Mouse (Mus musculus) olfactory bulb, adult 2 months (tissue): ENCODE results near the gene Plod2.

Experiments used
- CTCF ChIP-seq: fragments of 200-500 bp; IDR thresholded peaks from 2 replicates; pipeline ENCODE4 v1.5.1; 2012; ENCODE audit warnings: low read depth, mild to moderate bottlenecking, low read length, moderate library complexity; ENCODE audit not compliant: insufficient read depth
- POLR2A ChIP-seq: fragments of 200-500 bp; IDR thresholded peaks from 2 replicates; pipeline ENCODE4 v1.6.1; 2012; ENCODE audit warnings: mild to moderate bottlenecking, low read depth, low read length, moderate library complexity; ENCODE audit not compliant: insufficient read depth

DNA sequence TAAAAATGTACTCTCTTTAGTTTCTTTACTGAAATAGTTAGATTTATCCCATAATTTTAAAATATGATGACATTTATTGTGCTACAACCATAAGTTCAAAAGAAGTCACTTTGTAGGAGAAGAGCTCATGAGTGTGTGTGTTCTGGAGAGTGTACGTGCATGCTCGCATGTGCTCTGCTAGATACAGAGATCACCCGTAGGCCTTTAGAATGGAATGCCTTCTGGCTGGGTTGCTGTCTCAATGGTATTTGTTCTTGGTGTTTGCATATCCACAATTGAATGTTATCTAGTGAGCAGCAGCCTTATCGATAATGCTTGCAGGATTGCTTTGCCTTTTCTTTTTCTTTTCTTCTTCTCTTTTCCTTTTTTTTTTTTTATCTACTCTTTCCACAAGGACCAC lies 9.6 kb downstream of the Plod2 start:
- TF ChIP-seq CTCF (no peak), POLR2A (no peak)
